15 mouse cellular contexts compared by ENCODE assay signal in the genomic region with DNA sequence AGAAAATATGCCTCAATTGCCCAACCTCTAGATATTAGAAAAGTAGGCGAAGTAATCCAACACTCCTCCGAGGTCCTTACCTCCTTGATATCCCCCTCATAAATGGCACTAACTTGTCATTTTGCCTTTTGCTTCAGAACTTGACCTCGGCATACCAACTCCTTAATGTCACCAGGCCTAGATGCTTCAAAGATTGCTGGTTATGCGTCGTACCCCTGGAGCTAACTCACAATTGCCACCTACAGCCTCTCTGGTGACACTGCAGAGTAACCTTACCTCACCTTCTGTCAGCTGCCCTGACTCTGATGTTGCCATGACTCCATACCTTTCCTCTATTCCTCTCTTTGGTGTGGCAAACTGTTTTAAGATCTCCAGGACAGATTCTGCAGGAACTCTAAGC. TPM values are rescaled to one million over a fixed set of nuclear protein-coding genes. Genes with fewer than 3 reads are reported as not detected.
A peak's percentile ranks its signal among the peaks of the same experiment; 100 is the strongest.
DNase-seq lines count a peak whose midpoint lies in the region; ATAC-seq and TF ChIP-seq lines count a peak whose summit lies in the region.
"Had no signal": no experiment of that assay in that cellular context is flagged by ENCODE, and none has a peak within 500 bp of the region (broad histone marks: within the 10 kb centered on the region; RNA-seq: fewer than 3 reads in every experiment).

No protein-coding gene starts in this region.

- no peaks in the 10 kb centered on the region for H3K27me3 ChIP-seq in kidney, postnatal 0 days (ENCODE audit: insufficient read depth, low read length)
- H3K27me3 ChIP-seq: hindbrain, embryonic 13.5 days; neural tube, embryonic 13.5 days; stomach, embryonic 15.5 days had no signal

- peaks cover 3% of the 10 kb centered on the region; the same call in 1 of the 2 replicates for H3K4me1 ChIP-seq in kidney, postnatal 0 days (replicated peaks; ENCODE audit: insufficient read depth, low read length)

- ATAC-seq in kidney, postnatal 0 days (replicated peaks; ENCODE audit: low FRiP score, low read depth): no peak
- ATAC-seq in CD4-positive, CD25-positive, alpha-beta regulatory T cell, adult 4 months: peak; percentile 13
- ATAC-seq: forebrain, embryonic 14.5 days had no signal

- TF ChIP-seq CTCF in kidney, postnatal 0 days (IDR thresholded peaks at IDR 0.05; ENCODE audit: low read depth): peak; percentile 46; the same call in 1 of the 2 replicates

- no peak overlapping the region for H3K9ac ChIP-seq in kidney, postnatal 0 days (ENCODE audit: low read depth, low read length)
- H3K9ac ChIP-seq: hindbrain, embryonic 13.5 days; neural tube, embryonic 13.5 days; stomach, embryonic 15.5 days had no signal

- no peak overlapping the region for H3K4me3 ChIP-seq in kidney, postnatal 0 days (replicated peaks; ENCODE audit: low read depth, low read length)
- H3K4me3 ChIP-seq: embryonic facial prominence, embryonic 10.5 days; heart, embryonic 10.5 days; hindbrain, embryonic 13.5 days; neural tube, embryonic 13.5 days; stomach, embryonic 15.5 days had no signal

- H3K27ac ChIP-seq in kidney, postnatal 0 days: no peak overlapping the region
- H3K27ac ChIP-seq: embryonic facial prominence, embryonic 10.5 days; heart, embryonic 10.5 days; hindbrain, embryonic 13.5 days; neural tube, embryonic 13.5 days; stomach, embryonic 15.5 days had no signal

- H3K36me3 ChIP-seq in kidney, postnatal 0 days (ENCODE audit: insufficient read depth, low read length): no peaks in the 10 kb centered on the region
- H3K36me3 ChIP-seq: heart, embryonic 10.5 days; hindbrain, embryonic 13.5 days; neural tube, embryonic 13.5 days; stomach, embryonic 15.5 days had no signal

- H3K9me3 ChIP-seq in kidney, postnatal 0 days (replicated peaks; ENCODE audit: low read length): no peaks in the 10 kb centered on the region
- H3K9me3 ChIP-seq: embryonic facial prominence, embryonic 10.5 days; heart, embryonic 10.5 days; hindbrain, embryonic 13.5 days; neural tube, embryonic 13.5 days; stomach, embryonic 15.5 days had no signal

- WGBS in kidney, postnatal 0 days: 50% methylated on average over 5 of the region's 5 CpGs

- peak; percentile 29 for DNase-seq in kidney, postnatal 0 days (ENCODE audit: low spot score)
- DNase-seq in kidney, postnatal 4 days: no peak
- DNase-seq in A20 (ENCODE audit: low read depth, low spot score): peak; percentile 59
- peak; percentile 64 for DNase-seq in induced T-regulatory cell, adult 2 months (ENCODE audit: low read depth)
- no peak for DNase-seq in gastrocnemius, adult 18-20 months (ENCODE audit: low spot score)
- no peak for DNase-seq in left cerebral cortex, adult 8-10 months (ENCODE audit: low spot score in 2 of 2)

- no peak overlapping the region for H3K4me2 ChIP-seq in kidney, postnatal 0 days (ENCODE audit: low read length)
- H3K4me2 ChIP-seq: hindbrain, embryonic 13.5 days; midbrain, embryonic 11.5 days; neural tube, embryonic 13.5 days; stomach, embryonic 15.5 days had no signal

RNA-seq across cellular contexts. Expression of gene Zfp213, which starts 2.7 kb away (rescaled TPM):
- 16.8 and 19.1 TPM in 2 replicates for polyA plus RNA-seq in kidney, postnatal 0 days (2015; fragmentation: Nextera tagmentation; extraction: Ambion mirVana)
- 1 to 10 TPM; 3.4 to 4.3 TPM for polyA plus RNA-seq in CD4-positive, CD25-positive, alpha-beta regulatory T cell, adult 4 months (2017; shearing (Covaris generic))
- total RNA-seq in gastrocnemius, adult 18-20 months (2021): 1 to 10 TPM; 2.1 to 2.8 TPM
- total RNA-seq in left cerebral cortex, adult 8-10 months (2022): 1 to 10 TPM; 5.9 to 7.1 (median 6.8) TPM

RNA-seq across cellular contexts. Expression of gene Zfp13, which starts 32.5 kb away (rescaled TPM):
- 12.6 and 14.3 TPM in 2 replicates for polyA plus RNA-seq in kidney, postnatal 0 days (2015; fragmentation: Nextera tagmentation; extraction: Ambion mirVana)
- polyA plus RNA-seq in CD4-positive, CD25-positive, alpha-beta regulatory T cell, adult 4 months (2017; shearing (Covaris generic)): under 1 TPM in 1 of 2 experiments, not detected in 1; 0.38 TPM
- 1 to 10 TPM; 2.5 to 2.9 TPM for total RNA-seq in gastrocnemius, adult 18-20 months (2021)
- 10 to 100 TPM; 20.6 to 32.1 (median 27.1) TPM for total RNA-seq in left cerebral cortex, adult 8-10 months (2022)

RNA-seq across cellular contexts. Expression of gene Zscan10, which starts 33.9 kb away (rescaled TPM):
- polyA plus RNA-seq in kidney, postnatal 0 days (2015; fragmentation: Nextera tagmentation; extraction: Ambion mirVana): not detected in 2 replicates
- 1 to 10 TPM; 2.2 to 2.9 TPM for polyA plus RNA-seq in CD4-positive, CD25-positive, alpha-beta regulatory T cell, adult 4 months (2017; shearing (Covaris generic))
- not detected for total RNA-seq in gastrocnemius, adult 18-20 months (2021)
- not detected for total RNA-seq in left cerebral cortex, adult 8-10 months (2022)
- polyA plus RNA-seq: forebrain, embryonic 14.5 days; large intestine, adult 2 months; midbrain, embryonic 11.5 days; neural tube, embryonic 13.5 days had no signal

Comparison
In these comparisons a context has a peak if more than half of its experiments do, and no peak if none do; other contexts are left out.
1. DNase-seq: peak in kidney, postnatal 0 days (single experiment), A20 (single experiment) and induced T-regulatory cell, adult 2 months (single experiment); none in kidney, postnatal 4 days (0 of 2), gastrocnemius, adult 18-20 months (single experiment) and left cerebral cortex, adult 8-10 months (0 of 2).
2. RNA of gene Zfp13, which starts 32.5 kb away (total RNA-seq): 20.6 to 32.1 TPM in left cerebral cortex, adult 8-10 months; 2.5 to 2.9 TPM in gastrocnemius, adult 18-20 months; every median in the first group is over 4 times any median in the second.